ENCODE assay signal across 21 mouse cellular contexts in genomic region chr10:97589574-97589973, GRCm38 (mm10). TPM values are rescaled to one million over a fixed set of nuclear protein-coding genes. Genes with fewer than 3 reads are reported as not detected.
DNase-seq lines count a peak whose midpoint lies in the region; ATAC-seq and TF ChIP-seq lines count a peak whose summit lies in the region.
"Had no signal": no experiment of that assay in that cellular context is flagged by ENCODE, and none has a peak within 500 bp of the region (broad histone marks: within the 10 kb centered on the region; RNA-seq: fewer than 3 reads in every experiment).

No protein-coding gene starts in this region.

- peaks cover 16% of the 10 kb centered on the region for H3K4me1 ChIP-seq in intestine, embryonic 14.5 days (replicated peaks; ENCODE audit: control insufficient read depth, insufficient read depth, low read length)
- no peaks in the 10 kb centered on the region for H3K4me1 ChIP-seq in intestine, embryonic 16.5 days (ENCODE audit: control insufficient read depth, insufficient read depth, low read length)
- H3K4me1 ChIP-seq in heart, embryonic 11.5 days (ENCODE audit: control insufficient read depth, insufficient read depth, low read length) = no peaks in the 10 kb centered on the region
- H3K4me1 ChIP-seq in forebrain, postnatal 0 days (ENCODE audit: insufficient read depth) = no peaks in the 10 kb centered on the region
- H3K4me1 ChIP-seq: hindbrain, embryonic 10.5 days; neural tube, embryonic 15.5 days had no signal

- peak overlapping the region; percentile 81; the same call in 1 of the 2 replicates for H3K27ac ChIP-seq in intestine, embryonic 14.5 days (ENCODE audit: low read depth)
- no peak overlapping the region for H3K27ac ChIP-seq in intestine, embryonic 16.5 days (ENCODE audit: low read length)
- H3K27ac ChIP-seq in heart, embryonic 11.5 days (ENCODE audit: low read depth, low read length) = no peak overlapping the region
- no peak overlapping the region for H3K27ac ChIP-seq in forebrain, postnatal 0 days (ENCODE audit: low read depth, low read length)
- H3K27ac ChIP-seq: embryonic facial prominence, embryonic 13.5 days; hindbrain, embryonic 10.5 days; neural tube, embryonic 15.5 days had no signal

- no peaks in the 10 kb centered on the region for H3K9me3 ChIP-seq in intestine, embryonic 14.5 days (ENCODE audit: control insufficient read depth, low read length)
- H3K9me3 ChIP-seq in intestine, embryonic 16.5 days (ENCODE audit: control insufficient read depth, low read length) = no peaks in the 10 kb centered on the region
- H3K9me3 ChIP-seq in heart, embryonic 11.5 days (replicated peaks; ENCODE audit: control insufficient read depth, low read length) = no peaks in the 10 kb centered on the region
- H3K9me3 ChIP-seq in forebrain, postnatal 0 days (ENCODE audit: low read length) = no peaks in the 10 kb centered on the region
- H3K9me3 ChIP-seq: embryonic facial prominence, embryonic 13.5 days; hindbrain, embryonic 10.5 days; neural tube, embryonic 15.5 days had no signal

- H3K4me3 ChIP-seq in intestine, embryonic 14.5 days (ENCODE audit: low read depth, low read length) = no peak overlapping the region
- H3K4me3 ChIP-seq in intestine, embryonic 16.5 days (ENCODE audit: low read length) = no peak overlapping the region
- H3K4me3 ChIP-seq in heart, embryonic 11.5 days (ENCODE audit: low read depth, low read length) = no peak overlapping the region
- H3K4me3 ChIP-seq in forebrain, postnatal 0 days (ENCODE audit: low read depth, low read length) = no peak overlapping the region
- H3K4me3 ChIP-seq: embryonic facial prominence, embryonic 13.5 days; hindbrain, embryonic 10.5 days; neural tube, embryonic 15.5 days had no signal

- WGBS in intestine, embryonic 14.5 days = 72% methylated on average over 6 of the region's 6 CpGs
- WGBS in intestine, embryonic 16.5 days = 76% methylated on average over 6 of the region's 6 CpGs
- 33% methylated on average over 6 of the region's 6 CpGs for WGBS in heart, embryonic 11.5 days (ENCODE audit: insufficient replicate concordance)
- WGBS in forebrain, postnatal 0 days = 82% methylated on average over 6 of the region's 6 CpGs

- no peaks in the 10 kb centered on the region for H3K27me3 ChIP-seq in intestine, embryonic 14.5 days (replicated peaks; ENCODE audit: control insufficient read depth, insufficient read depth, low read length)
- H3K27me3 ChIP-seq in intestine, embryonic 16.5 days (replicated peaks; ENCODE audit: control insufficient read depth, insufficient read depth, low read length) = no peaks in the 10 kb centered on the region
- no peaks in the 10 kb centered on the region for H3K27me3 ChIP-seq in heart, embryonic 11.5 days (ENCODE audit: control insufficient read depth, insufficient read depth, low read length)
- H3K27me3 ChIP-seq in forebrain, postnatal 0 days (ENCODE audit: insufficient read depth, low read length) = no peaks in the 10 kb centered on the region
- H3K27me3 ChIP-seq: embryonic facial prominence, embryonic 13.5 days; neural tube, embryonic 15.5 days had no signal

- H3K9ac ChIP-seq in intestine, embryonic 14.5 days (ENCODE audit: low read length) = no peak overlapping the region
- no peak overlapping the region for H3K9ac ChIP-seq in intestine, embryonic 16.5 days (ENCODE audit: low read depth, low read length)
- H3K9ac ChIP-seq in heart, embryonic 11.5 days (ENCODE audit: low read depth, low read length) = no peak overlapping the region
- H3K9ac ChIP-seq in forebrain, postnatal 0 days = no peak overlapping the region
- H3K9ac ChIP-seq: embryonic facial prominence, embryonic 13.5 days; neural tube, embryonic 15.5 days had no signal

- H3K36me3 ChIP-seq in intestine, embryonic 14.5 days (ENCODE audit: control insufficient read depth, insufficient read depth, low read length) = no peaks in the 10 kb centered on the region
- H3K36me3 ChIP-seq in intestine, embryonic 16.5 days (ENCODE audit: control insufficient read depth, insufficient read depth, low read length) = no peaks in the 10 kb centered on the region
- no peaks in the 10 kb centered on the region for H3K36me3 ChIP-seq in heart, embryonic 11.5 days (ENCODE audit: control insufficient read depth, insufficient read depth, low read length)
- H3K36me3 ChIP-seq in forebrain, postnatal 0 days (ENCODE audit: insufficient read depth) = no peaks in the 10 kb centered on the region
- H3K36me3 ChIP-seq: embryonic facial prominence, embryonic 13.5 days; hindbrain, embryonic 10.5 days; neural tube, embryonic 15.5 days had no signal

- H3K4me2 ChIP-seq in intestine, embryonic 14.5 days (ENCODE audit: low read length) = no peak overlapping the region
- no peak overlapping the region for H3K4me2 ChIP-seq in intestine, embryonic 16.5 days (ENCODE audit: low read depth, low read length)
- no peak overlapping the region for H3K4me2 ChIP-seq in heart, embryonic 11.5 days
- H3K4me2 ChIP-seq in forebrain, postnatal 0 days (ENCODE audit: low read depth) = no peak overlapping the region
- H3K4me2 ChIP-seq: embryonic facial prominence, embryonic 13.5 days; midbrain, embryonic 11.5 days; neural tube, embryonic 15.5 days had no signal

- no peak for TF ChIP-seq CTCF in forebrain, postnatal 0 days (IDR thresholded peaks at IDR 0.05; ENCODE audit: low read depth)

- no peak for ATAC-seq in intestine, embryonic 14.5 days (replicated peaks; ENCODE audit: low FRiP score, low TSS enrichment, low read depth)
- ATAC-seq in intestine, embryonic 16.5 days = no peak
- 0 out of 2 replicates have a peak, but pooled peaks have one; percentile 39 for ATAC-seq in heart, embryonic 11.5 days (replicated peaks; ENCODE audit: insufficient number of reproducible peaks, low FRiP score, low TSS enrichment)
- ATAC-seq in forebrain, postnatal 0 days = no peak

- no peak for DNase-seq in intestine, embryonic 14.5 days (ENCODE audit: low spot score)
- peak; percentile 74 for DNase-seq in fibroblast of lung, adult 2 months (ENCODE audit: low read depth)
- peak; percentile 58 for DNase-seq in heart, postnatal 25 days (ENCODE audit: low spot score)
- DNase-seq in forebrain, postnatal 0 days = no peak
- DNase-seq in cerebellum, postnatal 25 days = no peak
- DNase-seq in thymus, postnatal 14 days = no peak
- DNase-seq: cerebellum, adult 11 months; kidney, postnatal 10 days; lung, postnatal 4 days; retina, postnatal 1 day had no signal

- intact Hi-C loops in heart, postnatal 25 days (cut with DNase I) = no loop called here

RNA-seq across cellular contexts. Expression of gene Kera, which starts 17.1 kb away (rescaled TPM):
- polyA plus RNA-seq in intestine, embryonic 14.5 days (2014; fragmentation: Nextera tagmentation; extraction: Ambion mirVana) = 0.46 and 0.53 TPM in 2 replicates
- polyA plus RNA-seq in intestine, embryonic 16.5 days (2015; fragmentation: Nextera tagmentation; extraction: Ambion mirVana) = 0.13 and 0.20 TPM in 2 replicates
- polyA plus RNA-seq in heart, embryonic 11.5 days (2014; fragmentation: Nextera tagmentation; extraction: Ambion mirVana) = 0.07 TPM in 1 of 2 replicates, not detected in the other
- total RNA-seq in heart, postnatal 25 days (2021) = not detected
- not detected in 2 replicates for total RNA-seq in forebrain, postnatal 0 days (2014; rRNA removed)
- polyA plus RNA-seq in forebrain, postnatal 0 days (2015; fragmentation: Nextera tagmentation; extraction: Ambion mirVana) = 0.15 and 0.20 TPM in 2 replicates
- total RNA-seq: adrenal gland, adult 18-20 months had no signal
- polyA plus RNA-seq: C2C12; small intestine, adult 2 months had no signal

RNA-seq across cellular contexts. Expression of gene Lum, which starts 24.6 kb away (rescaled TPM):
- 248 and 293 TPM in 2 replicates for polyA plus RNA-seq in intestine, embryonic 14.5 days (2014; fragmentation: Nextera tagmentation; extraction: Ambion mirVana)
- 221 and 239 TPM in 2 replicates for polyA plus RNA-seq in intestine, embryonic 16.5 days (2015; fragmentation: Nextera tagmentation; extraction: Ambion mirVana)
- 26.2 and 26.4 TPM in 2 replicates for polyA plus RNA-seq in heart, embryonic 11.5 days (2014; fragmentation: Nextera tagmentation; extraction: Ambion mirVana)
- 10 to 100 TPM; 55.6 to 72.7 TPM for total RNA-seq in heart, postnatal 25 days (2021)
- total RNA-seq in forebrain, postnatal 0 days (2014; rRNA removed) = 4.5 and 11.8 TPM in 2 replicates
- 9.4 and 15.6 TPM in 2 replicates for polyA plus RNA-seq in forebrain, postnatal 0 days (2015; fragmentation: Nextera tagmentation; extraction: Ambion mirVana)
- polyA plus RNA-seq: C2C12 had no signal

RNA-seq across cellular contexts. Expression of gene Epyc, which starts 54.3 kb away (rescaled TPM):
- 0.47 and 0.60 TPM in 2 replicates for polyA plus RNA-seq in intestine, embryonic 14.5 days (2014; fragmentation: Nextera tagmentation; extraction: Ambion mirVana)
- 0.22 and 0.24 TPM in 2 replicates for polyA plus RNA-seq in intestine, embryonic 16.5 days (2015; fragmentation: Nextera tagmentation; extraction: Ambion mirVana)
- 0.23 and 0.30 TPM in 2 replicates for polyA plus RNA-seq in heart, embryonic 11.5 days (2014; fragmentation: Nextera tagmentation; extraction: Ambion mirVana)
- under 1 TPM; 0.50 to 0.52 TPM for total RNA-seq in heart, postnatal 25 days (2021)
- total RNA-seq in forebrain, postnatal 0 days (2014; rRNA removed) = 0.15 and 1.2 TPM in 2 replicates
- 0.61 and 0.83 TPM in 2 replicates for polyA plus RNA-seq in forebrain, postnatal 0 days (2015; fragmentation: Nextera tagmentation; extraction: Ambion mirVana)
- total RNA-seq: layer of hippocampus, postnatal 14 days had no signal
- polyA plus RNA-seq: C2C12; liver, embryonic 16.5 days; small intestine, adult 2 months had no signal

Comparison
In these comparisons a context has a peak if more than half of its experiments do, and no peak if none do; other contexts are left out.
1. DNase-seq: peak in fibroblast of lung, adult 2 months (single experiment) and heart, postnatal 25 days (single experiment); none in intestine, embryonic 14.5 days (single experiment), forebrain, postnatal 0 days (single experiment), cerebellum, postnatal 25 days (0 of 2) and thymus, postnatal 14 days (single experiment).